Mouse (Mus musculus) thymus, adult 18-20 months (tissue): Measurements from ENCODE around the gene Smoc1.

ENCODE experiments used
- DNase-seq, 2 experiments: peaks; one replicate each; pipeline ENCODE4 v3.0.0; 2022; ENCODE audit warnings: mixed read lengths in 2 of 2

Gene Smoc1

GRCm38 (mm10) chr12:81170076-81170475, 143.5 kb downstream of the Smoc1 start:
- DNase-seq: no peak

- no peak for DNase-seq
Measured at GRCm38 (mm10) chr12:81173011-81173410, 146.4 kb downstream of the Smoc1 start.

GRCm38 (mm10) chr12:81173893-81174292, 147.3 kb downstream of the Smoc1 start:
- peak in 1 of 2 experiments; percentile 0 for DNase-seq

GRCm38 (mm10) chr12:81175252-81175651, 148.6 kb downstream of the Smoc1 start:
- DNase-seq: peak in 1 of 2 experiments; percentile 1

GRCm38 (mm10) chr12:81182073-81182472, 155.5 kb downstream of the Smoc1 start:
- DNase-seq: peak; percentile 30 to 44

- DNase-seq: no peak
Measured at GRCm38 (mm10) chr12:81184967-81185366, 158.4 kb downstream of the Smoc1 start.

GRCm38 (mm10) chr12:81186081-81186480, 159.5 kb downstream of the Smoc1 start:
- DNase-seq: no peak

- no peak for DNase-seq
Measured at GRCm38 (mm10) chr12:81186668-81187067, 160.1 kb downstream of the Smoc1 start.

GRCm38 (mm10) chr12:81188423-81188822, 161.8 kb downstream of the Smoc1 start:
- DNase-seq: no peak

- DNase-seq: no peak
Measured at GRCm38 (mm10) chr12:81188996-81189395, 162.4 kb downstream of the Smoc1 start.

- DNase-seq: no peak
Measured at GRCm38 (mm10) chr12:81189636-81190035, 163.0 kb downstream of the Smoc1 start.

- DNase-seq: no peak
Measured at GRCm38 (mm10) chr12:81193968-81194367, 167.4 kb downstream of the Smoc1 start.

- DNase-seq: no peak
Measured at GRCm38 (mm10) chr12:81197468-81198075, 171.0 kb downstream of the Smoc1 start.

- DNase-seq: no peak
Measured at GRCm38 (mm10) chr12:81199280-81199955, 172.8 kb downstream of the Smoc1 start.

- no peak for DNase-seq
Measured at GRCm38 (mm10) chr12:81203226-81203625, 176.6 kb downstream of the Smoc1 start.

GRCm38 (mm10) chr12:81205619-81206560, 179.3 kb downstream of the Smoc1 start:
- no peak for DNase-seq

GRCm38 (mm10) chr12:81208559-81208958, 182.0 kb downstream of the Smoc1 start:
- DNase-seq: no peak

GRCm38 (mm10) chr12:81219339-81219738, 192.7 kb downstream of the Smoc1 start:
- DNase-seq: no peak

- DNase-seq: no peak
Measured at GRCm38 (mm10) chr12:81223276-81223675, 196.7 kb downstream of the Smoc1 start.

- DNase-seq: no peak
Measured at GRCm38 (mm10) chr12:81224843-81225242, 198.2 kb downstream of the Smoc1 start.

- DNase-seq: no peak
Measured at GRCm38 (mm10) chr12:81225966-81226577, 199.5 kb downstream of the Smoc1 start.

GRCm38 (mm10) chr12:81226590-81226989, 200.0 kb downstream of the Smoc1 start:
- DNase-seq: no peak
